Mouse (Mus musculus): ENCODE results near the gene Plxna2.

DNA sequence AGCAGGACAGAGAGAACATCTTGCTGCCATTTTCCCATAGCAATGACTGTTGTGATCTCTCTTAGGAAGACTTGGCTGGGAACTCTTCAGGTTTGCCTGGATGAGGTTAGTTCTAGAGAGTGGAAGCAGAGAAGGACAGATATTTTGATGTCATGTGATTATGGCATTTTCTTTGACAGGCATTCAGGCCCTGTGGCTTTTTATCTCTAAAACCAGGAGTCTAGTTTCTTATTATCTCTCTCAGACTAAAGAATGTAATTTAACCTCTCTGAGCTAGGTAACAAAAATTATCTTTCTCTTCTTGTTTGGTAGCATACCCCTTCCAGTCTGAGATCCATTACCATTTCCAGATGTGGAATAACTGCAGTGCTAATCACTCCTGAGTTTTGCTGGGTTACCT is 55.2 kb downstream of the Plxna2 start:
- TF ChIP-seq POLR2A (IDR thresholded peaks at IDR 0.05; ENCODE audit: low read depth, low read length): no peak
- no peak for TF ChIP-seq CTCF (IDR thresholded peaks at IDR 0.05; ENCODE audit: extremely low read depth, insufficient read depth, insufficient read length, insufficient replicate concordance)

All from spleen, adult 2 months (tissue).